Mouse (Mus musculus): Measurements from ENCODE around the gene Mettl7a3.

DNA sequence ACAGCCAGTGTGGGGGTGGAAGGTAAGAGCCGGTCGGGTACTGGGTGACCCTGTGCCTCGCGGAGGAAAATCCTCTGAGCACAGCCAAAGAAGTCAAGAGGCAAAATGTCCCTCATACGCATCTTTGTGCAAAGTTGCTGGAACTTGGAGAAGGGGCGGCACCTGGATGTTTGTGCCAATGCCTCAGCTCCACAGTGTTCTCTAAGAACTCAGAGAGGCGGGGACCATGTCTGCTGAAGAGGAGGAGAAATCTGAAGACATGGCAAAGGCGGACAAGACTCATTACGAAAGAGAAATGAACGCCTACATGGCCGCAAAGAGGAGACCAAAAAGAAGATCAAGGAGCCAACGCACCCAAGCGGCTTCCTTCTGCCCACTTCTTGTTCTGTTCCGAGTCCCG lies 33.2 kb upstream of the Mettl7a3 start:
- no peak for TF ChIP-seq EP300 (IDR thresholded peaks at IDR 0.05; ENCODE audit: low read depth in 1 of 2, low read length in 2 of 2)
- TF ChIP-seq POLR2A (IDR thresholded peaks at IDR 0.05; ENCODE audit: control insufficient read depth in 1 of 2, insufficient read depth in 1 of 2, low read depth in 1 of 2, low read length in 2 of 2, poor library complexity in 1 of 2) = no peak
- TF ChIP-seq CTCF (IDR thresholded peaks at IDR 0.05 in 2 of 3, conservative IDR thresholded peaks at IDR 0.05 in 1 of 3; ENCODE audit: control insufficient read depth in 1 of 3, insufficient read depth in 1 of 3, low read depth in 2 of 3, low read length in 3 of 3, poor library complexity in 1 of 3, severe bottlenecking in 1 of 3) = no peak
- TF ChIP-seq TCF12 (IDR thresholded peaks at IDR 0.05; ENCODE audit: low read depth, low read length) = no peak
- TF ChIP-seq MYB (IDR thresholded peaks at IDR 0.05; ENCODE audit: low read depth, low read length) = no peak
- no peak for TF ChIP-seq RCOR1 (IDR thresholded peaks at IDR 0.05; ENCODE audit: low read depth, low read length)
- no peak for TF ChIP-seq USF2 (IDR thresholded peaks at IDR 0.05; ENCODE audit: borderline replicate concordance in 1 of 2, insufficient read depth in 1 of 2, low read depth in 1 of 2, low read length in 2 of 2)
- TF ChIP-seq MAX (IDR thresholded peaks at IDR 0.05; ENCODE audit: low read length) = no peak
- no peak for TF ChIP-seq CHD1 (IDR thresholded peaks at IDR 0.05; ENCODE audit: low read depth, low read length)

Data from MEL (cell line).